Mouse (Mus musculus) E14TG2a.4 (cell line): ENCODE data around the gene Capns1.

Experiments used
- H3K27me3 ChIP-seq: 2 replicates; pipeline ENCODE4 v1.6.1; 2014; ENCODE audit warnings: low read length, control low read depth; ENCODE audit not compliant: insufficient read depth
- H3K36me3 ChIP-seq: 2 replicates; pipeline ENCODE4 v1.6.1; 2014; ENCODE audit warnings: low read length, control low read depth; ENCODE audit not compliant: insufficient read depth
- H3K4me1 ChIP-seq: replicated peaks from 2 replicates; pipeline ENCODE4 v1.6.1; 2014; ENCODE audit warnings: low read depth, low read length, control low read depth
- H3K4me3 ChIP-seq: replicated peaks from 2 replicates; pipeline ENCODE4 v1.5.1; 2014; ENCODE audit warnings: mild to moderate bottlenecking, low read length
- H3K9me3 ChIP-seq: 2 replicates; pipeline ENCODE4 v1.6.1; 2014; ENCODE audit warnings: low read length, control low read depth
- CTCF ChIP-seq: conservative IDR thresholded peaks from 2 replicates; pipeline ENCODE4 v1.5.1; 2014; ENCODE audit warnings: low read length
- NANOG ChIP-seq: IDR thresholded peaks from 2 replicates; pipeline ENCODE4 v1.6.1; 2014; ENCODE audit warnings: borderline replicate concordance, low read length, mixed read lengths
- POU5F1 ChIP-seq: IDR thresholded peaks from 2 replicates; pipeline ENCODE4 v1.6.1; 2014; ENCODE audit warnings: low read length, borderline replicate concordance

Gene Capns1

DNA sequence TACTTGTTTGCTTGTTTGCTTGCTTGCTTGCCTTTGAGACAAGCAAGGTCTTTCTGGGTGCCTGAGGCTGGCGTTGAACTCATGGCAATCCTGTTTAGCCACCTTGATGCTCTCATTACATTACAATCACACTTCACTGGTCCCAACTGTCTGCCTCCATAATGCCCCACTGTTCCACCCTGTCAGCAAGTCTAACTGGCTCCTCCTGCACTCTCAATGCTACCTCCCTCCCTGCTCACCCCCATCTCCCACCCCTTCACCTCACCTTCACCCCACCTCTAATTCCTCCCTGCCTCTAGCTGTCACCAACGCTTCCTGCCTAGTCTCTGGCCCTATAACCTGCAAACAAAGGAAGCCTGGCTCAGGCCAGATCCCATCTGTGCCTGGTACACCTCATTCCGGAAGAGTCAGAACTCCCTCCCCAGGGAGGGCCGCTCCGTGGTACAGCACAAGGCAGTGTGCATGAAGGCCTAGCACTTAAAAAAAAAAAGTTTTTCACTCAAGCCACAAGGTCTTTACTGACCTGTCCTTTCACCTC, 950 bp downstream of the Capns1 start:
- Histone ChIP-seq H3K36me3 (peaks cover 10% of the 10 kb centered on the region), H3K27me3 (no peaks in the 10 kb centered on the region), H3K4me1 (peaks cover 73% of the 10 kb centered on the region), H3K9me3 (no peaks in the 10 kb centered on the region), H3K4me3 (peak overlapping the region; percentile 95)
- TF ChIP-seq NANOG (0 out of 2 replicates have a peak, but pooled peaks have one; percentile 8), CTCF (no peak), POU5F1 (no peak)

GRCm38 (mm10) chr7:30196171-30196570, 2.4 kb downstream of the Capns1 start:
- TF ChIP-seq NANOG (no peak), POU5F1 (no peak), CTCF (no peak)
- Histone ChIP-seq H3K9me3 (no peaks in the 10 kb centered on the region), H3K4me1 (peaks cover 78% of the 10 kb centered on the region), H3K36me3 (peaks cover 25% of the 10 kb centered on the region), H3K4me3 (peak overlapping the region; percentile 95), H3K27me3 (no peaks in the 10 kb centered on the region)

- H3K36me3 ChIP-seq: peaks cover 32% of the 10 kb centered on the region
Measured at GRCm38 (mm10) chr7:30195461-30195860, 3.1 kb downstream of the Capns1 start.

GRCm38 (mm10) chr7:30194884-30195283, 3.7 kb downstream of the Capns1 start:
- H3K36me3 ChIP-seq: peaks cover 38% of the 10 kb centered on the region
- peak overlapping the region; percentile 95 for H3K4me3 ChIP-seq
- no peaks in the 10 kb centered on the region for H3K9me3 ChIP-seq
- TF ChIP-seq NANOG (no peak), POU5F1 (no peak), CTCF (no peak)
- H3K27me3 ChIP-seq: no peaks in the 10 kb centered on the region
- peaks cover 80% of the 10 kb centered on the region for H3K4me1 ChIP-seq

More at GRCm38 (mm10) chr7:30195461-30195860, 3.1 kb downstream of the Capns1 start:
- Histone ChIP-seq H3K9me3 (no peaks in the 10 kb centered on the region), H3K27me3 (no peaks in the 10 kb centered on the region), H3K4me1 (peaks cover 80% of the 10 kb centered on the region), H3K4me3 (peak overlapping the region; percentile 95)
- TF ChIP-seq CTCF (no peak), NANOG (no peak), POU5F1 (no peak)

DNA sequence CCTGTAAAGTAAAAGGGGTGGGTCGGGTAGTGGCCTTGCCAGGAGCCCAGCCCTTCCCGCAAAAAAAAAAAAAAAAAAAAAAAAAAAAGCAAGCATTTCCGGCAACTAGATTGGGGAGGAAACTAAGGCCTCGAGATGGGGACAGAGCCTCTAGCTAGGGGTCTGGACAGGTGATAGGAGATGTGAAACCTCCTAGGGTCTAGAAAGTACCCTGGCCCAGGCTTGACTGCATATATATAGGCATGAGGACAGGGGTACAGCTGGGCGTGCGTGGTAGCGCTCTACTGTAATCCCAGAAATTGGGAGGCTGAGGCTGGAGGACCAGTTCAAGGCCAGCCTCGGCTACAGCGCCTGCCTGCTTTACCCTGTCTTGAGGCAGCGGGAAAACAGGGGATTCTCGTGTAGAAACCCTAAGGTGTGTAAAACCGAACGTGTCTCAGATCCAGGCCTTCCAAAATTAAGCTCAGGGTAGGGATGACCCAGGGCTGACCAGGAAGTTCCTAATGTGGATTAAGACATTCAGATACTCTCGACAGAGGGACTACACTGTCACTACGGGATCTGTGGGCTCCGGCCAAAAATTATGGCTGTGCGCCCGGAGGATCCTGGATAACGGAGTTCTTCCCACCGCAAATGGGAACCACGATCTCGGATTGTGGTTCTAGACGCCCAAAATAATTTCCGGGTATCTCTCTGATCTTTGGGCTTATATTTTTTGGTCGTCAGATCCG, 4.3 kb downstream of the Capns1 start:
- no peaks in the 10 kb centered on the region for H3K9me3 ChIP-seq
- H3K4me1 ChIP-seq: peaks cover 78% of the 10 kb centered on the region
- H3K4me3 ChIP-seq: peak overlapping the region; percentile 95
- H3K36me3 ChIP-seq: peaks cover 43% of the 10 kb centered on the region
- TF ChIP-seq NANOG: no peak
- no peak for TF ChIP-seq CTCF
- TF ChIP-seq POU5F1: no peak
- no peaks in the 10 kb centered on the region for H3K27me3 ChIP-seq

- TF ChIP-seq CTCF (no peak), NANOG (no peak), POU5F1 (no peak)
- Histone ChIP-seq H3K36me3 (peaks cover 49% of the 10 kb centered on the region), H3K4me3 (peak overlapping the region; percentile 95), H3K27me3 (no peaks in the 10 kb centered on the region), H3K4me1 (peaks cover 80% of the 10 kb centered on the region), H3K9me3 (no peaks in the 10 kb centered on the region)
Measured at GRCm38 (mm10) chr7:30193581-30194100, 5.0 kb downstream of the Capns1 start.

GRCm38 (mm10) chr7:30193013-30193412, 5.6 kb downstream of the Capns1 start:
- H3K4me3 ChIP-seq: peak overlapping the region; percentile 95
- peaks cover 55% of the 10 kb centered on the region for H3K36me3 ChIP-seq
- no peaks in the 10 kb centered on the region for H3K27me3 ChIP-seq
- peaks cover 80% of the 10 kb centered on the region for H3K4me1 ChIP-seq
- no peaks in the 10 kb centered on the region for H3K9me3 ChIP-seq
- TF ChIP-seq CTCF: no peak
- no peak for TF ChIP-seq POU5F1
- TF ChIP-seq NANOG: no peak

DNA sequence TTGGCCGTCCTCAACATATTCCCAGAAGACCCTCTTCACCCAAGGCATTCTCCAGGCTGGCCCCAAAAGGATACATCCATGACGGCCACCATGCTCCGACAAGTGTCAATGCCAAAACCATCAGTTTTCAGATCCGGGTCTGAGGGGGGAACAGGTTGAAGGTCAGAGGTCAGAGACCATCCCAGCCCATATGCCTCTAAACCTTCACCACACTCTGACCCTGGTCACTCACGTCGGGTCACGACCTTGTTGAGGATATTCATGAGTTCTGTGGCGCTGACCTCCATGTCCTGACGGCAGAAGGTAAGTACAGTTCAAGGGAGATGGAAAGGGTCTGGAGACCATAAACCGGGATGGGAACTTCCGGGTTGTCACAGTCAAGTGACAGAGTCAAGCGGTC, 6.5 kb downstream of the Capns1 start:
- Histone ChIP-seq H3K36me3 (peaks cover 65% of the 10 kb centered on the region), H3K4me3 (peak overlapping the region; percentile 95), H3K27me3 (no peaks in the 10 kb centered on the region), H3K9me3 (no peaks in the 10 kb centered on the region), H3K4me1 (peaks cover 80% of the 10 kb centered on the region)
- TF ChIP-seq POU5F1 (no peak), NANOG (no peak), CTCF (no peak)

DNA sequence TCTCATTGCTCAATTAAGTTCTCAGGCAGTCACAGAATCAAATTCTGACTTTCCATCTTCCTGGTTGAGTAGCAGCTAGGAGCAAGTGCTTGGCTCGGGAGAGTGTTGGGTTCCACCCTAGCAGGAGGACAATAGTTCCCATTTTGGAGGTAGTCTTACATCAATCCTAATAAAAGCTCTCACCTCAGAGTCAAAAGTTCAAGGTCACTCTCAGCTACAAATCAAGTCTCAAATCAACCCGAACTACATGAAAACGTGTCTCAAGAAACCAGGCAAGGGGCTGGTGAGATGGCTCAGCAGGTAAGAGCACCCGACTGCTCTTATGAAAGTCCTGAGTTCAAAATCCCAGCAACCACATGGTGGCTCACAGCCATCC, 9.5 kb downstream of the Capns1 start:
- Histone ChIP-seq H3K36me3 (peaks cover 80% of the 10 kb centered on the region), H3K9me3 (no peaks in the 10 kb centered on the region), H3K4me1 (peaks cover 90% of the 10 kb centered on the region), H3K4me3 (peak overlapping the region; percentile 29), H3K27me3 (no peaks in the 10 kb centered on the region)
- no peak for TF ChIP-seq NANOG
- TF ChIP-seq CTCF: no peak
- no peak for TF ChIP-seq POU5F1
